Mouse (Mus musculus): ENCODE results near the gene Mark3. TPM values are rescaled to one million over a fixed set of nuclear protein-coding genes. Genes with fewer than 3 reads are reported as not detected.
A peak's percentile ranks its signal among the peaks of the same experiment; 100 is the strongest.
"Not testable (repeated sequence)": the region's sequence is repeated elsewhere in the genome, so short reads cannot be mapped to it uniquely, and the experiment has no call there.

Mark3 gene
- polyA plus RNA-seq, 1 experiment = 112 TPM

GRCm38 (mm10) chr12:111652953-111653352 lies 78.6 kb downstream of the Mark3 start:
- TF ChIP-seq POLR2A (IDR thresholded peaks at IDR 0.05; ENCODE audit: borderline replicate concordance, extremely low read depth, insufficient read depth, insufficient read length, poor library complexity, severe bottlenecking) (no peak), CTCF (IDR thresholded peaks at IDR 0.05; ENCODE audit: borderline replicate concordance, extremely low read depth, insufficient read depth, insufficient read length) (no peak)
- no peak for DNase-seq (ENCODE audit: low read depth)

- DNase-seq (ENCODE audit: low read depth) = peak; percentile 87
- TF ChIP-seq POLR2A (IDR thresholded peaks at IDR 0.05; ENCODE audit: borderline replicate concordance, extremely low read depth, insufficient read depth, insufficient read length, poor library complexity, severe bottlenecking) = no peak
- TF ChIP-seq CTCF (IDR thresholded peaks at IDR 0.05; ENCODE audit: borderline replicate concordance, extremely low read depth, insufficient read depth, insufficient read length) = peak; percentile 92
Observed at GRCm38 (mm10) chr12:111653434-111653833, 79.1 kb downstream of the Mark3 start.

- no peak for TF ChIP-seq CTCF (IDR thresholded peaks at IDR 0.05; ENCODE audit: borderline replicate concordance, extremely low read depth, insufficient read depth, insufficient read length)
- TF ChIP-seq POLR2A (IDR thresholded peaks at IDR 0.05; ENCODE audit: borderline replicate concordance, extremely low read depth, insufficient read depth, insufficient read length, poor library complexity, severe bottlenecking) = no peak
- DNase-seq (ENCODE audit: low read depth) = no peak
Observed at GRCm38 (mm10) chr12:111655695-111656094, 81.4 kb downstream of the Mark3 start.

- TF ChIP-seq CTCF (IDR thresholded peaks at IDR 0.05; ENCODE audit: borderline replicate concordance, extremely low read depth, insufficient read depth, insufficient read length) = no peak
- no peak for TF ChIP-seq POLR2A (IDR thresholded peaks at IDR 0.05; ENCODE audit: borderline replicate concordance, extremely low read depth, insufficient read depth, insufficient read length, poor library complexity, severe bottlenecking)
- DNase-seq (ENCODE audit: low read depth) = no peak
Observed at GRCm38 (mm10) chr12:111659331-111659730, 85.0 kb downstream of the Mark3 start.

GRCm38 (mm10) chr12:111660628-111661027 lies 86.3 kb downstream of the Mark3 start:
- DNase-seq (ENCODE audit: low read depth) = no peak
- no peak for TF ChIP-seq CTCF (IDR thresholded peaks at IDR 0.05; ENCODE audit: borderline replicate concordance, extremely low read depth, insufficient read depth, insufficient read length)
- no peak for TF ChIP-seq POLR2A (IDR thresholded peaks at IDR 0.05; ENCODE audit: borderline replicate concordance, extremely low read depth, insufficient read depth, insufficient read length, poor library complexity, severe bottlenecking)

GRCm38 (mm10) chr12:111661554-111661953 lies 87.2 kb downstream of the Mark3 start:
- not testable (repeated sequence) for DNase-seq (ENCODE audit: low read depth)

GRCm38 (mm10) chr12:111663228-111664143 lies 89.2 kb downstream of the Mark3 start:
- no peak for TF ChIP-seq POLR2A (IDR thresholded peaks at IDR 0.05; ENCODE audit: borderline replicate concordance, extremely low read depth, insufficient read depth, insufficient read length, poor library complexity, severe bottlenecking)
- no peak for TF ChIP-seq CTCF (IDR thresholded peaks at IDR 0.05; ENCODE audit: borderline replicate concordance, extremely low read depth, insufficient read depth, insufficient read length)
- DNase-seq (ENCODE audit: low read depth) = no peak

DNA sequence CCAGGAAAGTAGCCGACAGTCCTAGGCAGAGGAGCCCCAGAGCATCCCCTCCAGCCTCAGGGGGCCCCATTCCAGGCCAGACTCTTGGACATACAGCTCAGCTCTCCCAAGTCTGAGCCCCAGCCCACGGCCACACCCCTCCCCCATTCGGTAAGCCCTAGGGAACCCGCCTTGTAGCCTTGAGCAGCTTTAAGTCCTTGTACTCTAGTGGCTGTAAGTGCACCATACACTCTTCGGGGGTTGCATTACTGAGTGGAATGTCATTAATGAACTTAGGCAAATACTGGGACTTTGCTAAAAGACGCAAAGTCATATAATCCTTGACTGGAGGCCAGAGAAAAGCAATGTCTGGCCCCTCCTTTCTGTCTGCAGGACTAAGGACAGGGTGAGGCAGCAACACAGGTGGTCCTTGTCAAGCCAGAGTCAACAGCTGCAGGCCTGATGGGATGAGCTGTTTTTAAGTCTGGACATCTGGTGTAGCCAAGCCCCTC lies 89.9 kb downstream of the Mark3 start:
- no peak for DNase-seq (ENCODE audit: low read depth)

DNA sequence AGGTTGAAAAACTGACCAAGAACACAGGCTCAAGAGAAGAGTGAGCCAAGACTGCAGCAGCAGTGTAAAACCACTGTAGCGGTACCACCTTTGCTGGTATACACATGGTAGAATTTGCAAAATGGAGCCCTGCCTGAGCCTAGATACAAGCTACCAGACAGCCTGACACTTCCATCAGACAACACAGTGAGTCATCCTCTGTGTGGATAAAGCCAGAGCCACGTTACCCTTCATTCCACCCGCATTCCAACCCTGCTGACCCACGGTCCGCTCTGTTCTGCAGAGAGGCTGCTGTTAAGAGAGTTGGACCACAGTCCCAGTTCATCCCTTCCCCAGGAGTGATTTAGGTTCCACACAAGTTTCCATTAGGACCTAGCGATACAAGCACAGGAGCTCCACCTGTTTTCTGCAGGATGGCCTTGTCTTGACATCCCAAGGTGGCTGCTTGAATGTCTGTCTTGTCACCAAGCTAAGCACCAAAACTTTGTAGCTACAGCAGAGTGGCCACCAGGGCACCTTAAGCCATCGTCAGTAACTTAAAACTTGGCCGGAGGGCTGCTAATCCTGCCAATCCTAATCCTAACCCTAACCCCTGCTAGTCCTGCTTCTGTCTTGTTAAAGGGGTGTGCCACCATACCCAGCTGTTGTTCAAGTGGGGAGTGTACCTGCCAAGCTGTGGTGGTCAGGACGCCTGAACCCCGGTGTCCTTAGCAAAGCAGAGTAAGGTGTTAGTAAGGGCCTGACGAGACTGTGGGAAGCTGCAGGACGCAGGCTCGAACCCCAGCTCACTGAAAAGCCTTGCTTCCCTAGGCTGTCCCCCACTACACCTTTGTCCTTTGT lies 90.9 kb downstream of the Mark3 start:
- TF ChIP-seq CTCF (IDR thresholded peaks at IDR 0.05; ENCODE audit: borderline replicate concordance, extremely low read depth, insufficient read depth, insufficient read length) (no peak), POLR2A (IDR thresholded peaks at IDR 0.05; ENCODE audit: borderline replicate concordance, extremely low read depth, insufficient read depth, insufficient read length, poor library complexity, severe bottlenecking) (no peak)
- DNase-seq (ENCODE audit: low read depth) = no peak

More for the DNA sequence above, 89.9 kb downstream of the Mark3 start:
- TF ChIP-seq CTCF (IDR thresholded peaks at IDR 0.05; ENCODE audit: borderline replicate concordance, extremely low read depth, insufficient read depth, insufficient read length) = no peak
- no peak for TF ChIP-seq POLR2A (IDR thresholded peaks at IDR 0.05; ENCODE audit: borderline replicate concordance, extremely low read depth, insufficient read depth, insufficient read length, poor library complexity, severe bottlenecking)

DNA sequence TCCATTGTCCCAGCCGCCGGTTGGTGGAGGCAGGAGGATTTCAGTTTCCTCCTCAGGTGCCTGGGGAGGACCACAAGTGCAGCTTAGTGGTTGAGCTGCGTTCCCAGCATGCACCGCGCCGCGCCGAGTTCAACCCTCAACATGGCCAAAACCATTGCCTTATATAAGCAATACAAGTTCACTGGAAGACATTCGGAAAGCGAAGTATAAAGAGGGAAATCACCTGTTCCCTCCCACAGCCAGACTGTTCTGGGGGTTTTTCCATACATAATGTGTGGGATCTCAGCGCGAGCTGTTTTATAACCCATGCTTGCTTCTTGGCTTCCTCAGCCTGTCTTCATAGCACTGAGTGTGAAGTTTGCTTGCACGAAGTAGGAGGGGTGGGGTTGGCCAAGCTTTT lies 92.1 kb downstream of the Mark3 start:
- TF ChIP-seq POLR2A (IDR thresholded peaks at IDR 0.05; ENCODE audit: borderline replicate concordance, extremely low read depth, insufficient read depth, insufficient read length, poor library complexity, severe bottlenecking) = no peak
- TF ChIP-seq CTCF (IDR thresholded peaks at IDR 0.05; ENCODE audit: borderline replicate concordance, extremely low read depth, insufficient read depth, insufficient read length) = no peak
- no peak for DNase-seq (ENCODE audit: low read depth)

- no peak for DNase-seq (ENCODE audit: low read depth)
- no peak for TF ChIP-seq CTCF (IDR thresholded peaks at IDR 0.05; ENCODE audit: borderline replicate concordance, extremely low read depth, insufficient read depth, insufficient read length)
- TF ChIP-seq POLR2A (IDR thresholded peaks at IDR 0.05; ENCODE audit: borderline replicate concordance, extremely low read depth, insufficient read depth, insufficient read length, poor library complexity, severe bottlenecking) = no peak
Observed at GRCm38 (mm10) chr12:111667421-111667820, 93.1 kb downstream of the Mark3 start.
